Mouse (Mus musculus): ENCODE measurements around the gene Washc1. TPM values are rescaled to one million over a fixed set of nuclear protein-coding genes. Genes with fewer than 3 reads are reported as not detected.

The Washc1 gene
- polyA plus RNA-seq, 1 experiment from 2014 or later, result 47.9 TPM

Other genes starting within 250 kb of the Washc1 start
- 58.0 and 62.9 TPM in 2 replicates for gene Ralbp1, start 225.7 kb upstream of the Washc1 start, polyA plus RNA-seq (2015; fragmentation: Nextera tagmentation; extraction: Ambion mirVana)
- gene Twsg1, start 160.3 kb upstream of the Washc1 start, polyA plus RNA-seq (2015; fragmentation: Nextera tagmentation; extraction: Ambion mirVana), result 51.2 and 55.5 TPM in 2 replicates
- gene Ankrd12, start 34.5 kb upstream of the Washc1 start, polyA plus RNA-seq (2015; fragmentation: Nextera tagmentation; extraction: Ambion mirVana), result 154 TPM in 2 replicates
- gene Ndufv2, start 10.0 kb upstream of the Washc1 start, polyA plus RNA-seq (2015; fragmentation: Nextera tagmentation; extraction: Ambion mirVana), result 375 and 385 TPM in 2 replicates
- 6.9 and 7.3 TPM in 2 replicates for gene Ddx11, start 12.0 kb downstream of the Washc1 start, polyA plus RNA-seq (2015; fragmentation: Nextera tagmentation; extraction: Ambion mirVana)